Mouse (Mus musculus) brain, embryonic 14.5 days (tissue): ENCODE results near the gene 0610030E20Rik. TPM values are rescaled to one million over a fixed set of nuclear protein-coding genes. Genes with fewer than 3 reads are reported as not detected.

Source experiments
- DNase-seq: peaks from one replicate; pipeline ENCODE4 v3.0.0-alpha.2; 2011; ENCODE audit warnings: low read depth
- CTCF ChIP-seq: fragments of 200-500 bp; IDR thresholded peaks from 2 replicates; pipeline ENCODE4 v1.5.1; 2012; ENCODE audit warnings: inconsistent platforms, mild to moderate bottlenecking, moderate library complexity, borderline replicate concordance; ENCODE audit not compliant: insufficient read depth, insufficient read length; ENCODE audit errors: extremely low read depth
- POLR2A ChIP-seq: fragments of 200-500 bp; IDR thresholded peaks from 2 replicates; pipeline ENCODE4 v1.6.1; 2012; ENCODE audit warnings: mild to moderate bottlenecking, inconsistent platforms, borderline replicate concordance; ENCODE audit not compliant: poor library complexity, insufficient read depth, insufficient read length, severe bottlenecking; ENCODE audit errors: extremely low read depth
- polyA plus RNA-seq: library from polyadenylated mRNA; depleted of rRNA; stranded (reverse); fragments of >200 nt; gene quantifications from 2 replicates; pipeline ENCODE4 v1.2.3, GENCODE M21; 2012

0610030E20Rik gene
- polyA plus RNA-seq, 1 experiment, result 20.8 TPM

GRCm38 (mm10) chr6:72362132-72363028, 15.3 kb downstream of the 0610030E20Rik start:
- TF ChIP-seq POLR2A (peak; percentile 43; the same call in 1 of the 2 replicates), CTCF (peak; percentile 23; the same call in 1 of the 2 replicates)
- DNase-seq, result peak; percentile 99

GRCm38 (mm10) chr6:72364009-72364408, 16.9 kb downstream of the 0610030E20Rik start:
- TF ChIP-seq POLR2A, result no peak
- 0 out of 2 replicates have a peak, but pooled peaks have one; percentile 1 for TF ChIP-seq CTCF
- no peak for DNase-seq

- no peak for DNase-seq
- TF ChIP-seq CTCF (no peak), POLR2A (no peak)
Observed at GRCm38 (mm10) chr6:72364985-72365384, 17.9 kb downstream of the 0610030E20Rik start.

- DNase-seq, result no peak
- TF ChIP-seq POLR2A (no peak), CTCF (no peak)
Observed at GRCm38 (mm10) chr6:72366304-72366703, 19.2 kb downstream of the 0610030E20Rik start.

- TF ChIP-seq POLR2A (no peak), CTCF (no peak)
- DNase-seq, result no peak
Observed at GRCm38 (mm10) chr6:72366844-72367443, 19.8 kb downstream of the 0610030E20Rik start, which contains the start of gene Rnf181. Gene Rnf181 (minus strand): TSS chr6:72366956.

GRCm38 (mm10) chr6:72367460-72367974, 20.4 kb downstream of the 0610030E20Rik start:
- no peak for DNase-seq
- TF ChIP-seq CTCF (no peak), POLR2A (no peak)

- TF ChIP-seq POLR2A, result no peak
- peak; percentile 25; the same call in 1 of the 2 replicates for TF ChIP-seq CTCF
- DNase-seq, result no peak
Observed at GRCm38 (mm10) chr6:72369557-72369956, 22.4 kb downstream of the 0610030E20Rik start.

- no peak for DNase-seq
- TF ChIP-seq CTCF (no peak), POLR2A (no peak)
Observed at GRCm38 (mm10) chr6:72370091-72370490, 23.0 kb downstream of the 0610030E20Rik start.

- no peak for DNase-seq
- TF ChIP-seq POLR2A (no peak), CTCF (no peak)
Observed at GRCm38 (mm10) chr6:72371147-72371546, 24.0 kb downstream of the 0610030E20Rik start.

- no peak for TF ChIP-seq CTCF
- no peak for TF ChIP-seq POLR2A
Observed at GRCm38 (mm10) chr6:72371571-72371970, 24.5 kb downstream of the 0610030E20Rik start.

GRCm38 (mm10) chr6:72373184-72373583, 26.1 kb downstream of the 0610030E20Rik start:
- no peak for DNase-seq
- TF ChIP-seq POLR2A, result no peak
- no peak for TF ChIP-seq CTCF

More at GRCm38 (mm10) chr6:72371571-72371970, 24.5 kb downstream of the 0610030E20Rik start:
- DNase-seq, result no peak
